Mouse (Mus musculus) Patski (cell line): ENCODE measurements around the gene Nrp2. TPM values are rescaled to one million over a fixed set of nuclear protein-coding genes. Genes with fewer than 3 reads are reported as not detected.
A peak's percentile ranks its signal among the peaks of the same experiment; 100 is the strongest.

Experiments
- ATAC-seq: fragments of 100-300 bp; one replicate; pipeline ENCODE4 v1.8.0; 2021
- CTCF ChIA-PET: fragments of 350-600 bp; sonication (Branson Sonifier 250); formaldehyde crosslinking; loops from one replicate; lab custom pipeline; 2022; ENCODE audit warnings: inconsistent platforms; lab: Charles Lee
- POLR2A ChIA-PET: fragments of 350-600 bp; sonication (Branson Sonifier 250); formaldehyde crosslinking; loops from one replicate; lab custom pipeline; 2022; ENCODE audit warnings: antibody characterized with exemption, inconsistent platforms; lab: Charles Lee
- DNase-seq: peaks from one replicate; pipeline ENCODE4 v3.0.0-alpha.2; 2011; ENCODE audit warnings: low read depth, low spot score
- H3K27me3 ChIP-seq: fragments of 371-371 bp; one replicate; pipeline ENCODE4 v1.5.1; 2021
- CTCF ChIP-seq: fragments of 100-300 bp; IDR thresholded peaks from one replicate; pipeline ENCODE4 v1.5.1; 2021
- in situ Hi-C: fragments of 300-500 bp; cut with MboI; formaldehyde crosslinking; loops from 3 replicates; pipeline ENCODE4 v1.11.1; 2018; ENCODE audit warnings: low pct_unique_long_range_greater_than_20kb, mixed read lengths
- polyA plus RNA-seq: library from polyadenylated mRNA; unstranded; gene quantifications from one replicate; pipeline ENCODE4 v1.2.3, GENCODE M21; 2021

The Nrp2 gene
- polyA plus RNA-seq, 1 experiment from 2014 or later: 80.4 TPM

DNA sequence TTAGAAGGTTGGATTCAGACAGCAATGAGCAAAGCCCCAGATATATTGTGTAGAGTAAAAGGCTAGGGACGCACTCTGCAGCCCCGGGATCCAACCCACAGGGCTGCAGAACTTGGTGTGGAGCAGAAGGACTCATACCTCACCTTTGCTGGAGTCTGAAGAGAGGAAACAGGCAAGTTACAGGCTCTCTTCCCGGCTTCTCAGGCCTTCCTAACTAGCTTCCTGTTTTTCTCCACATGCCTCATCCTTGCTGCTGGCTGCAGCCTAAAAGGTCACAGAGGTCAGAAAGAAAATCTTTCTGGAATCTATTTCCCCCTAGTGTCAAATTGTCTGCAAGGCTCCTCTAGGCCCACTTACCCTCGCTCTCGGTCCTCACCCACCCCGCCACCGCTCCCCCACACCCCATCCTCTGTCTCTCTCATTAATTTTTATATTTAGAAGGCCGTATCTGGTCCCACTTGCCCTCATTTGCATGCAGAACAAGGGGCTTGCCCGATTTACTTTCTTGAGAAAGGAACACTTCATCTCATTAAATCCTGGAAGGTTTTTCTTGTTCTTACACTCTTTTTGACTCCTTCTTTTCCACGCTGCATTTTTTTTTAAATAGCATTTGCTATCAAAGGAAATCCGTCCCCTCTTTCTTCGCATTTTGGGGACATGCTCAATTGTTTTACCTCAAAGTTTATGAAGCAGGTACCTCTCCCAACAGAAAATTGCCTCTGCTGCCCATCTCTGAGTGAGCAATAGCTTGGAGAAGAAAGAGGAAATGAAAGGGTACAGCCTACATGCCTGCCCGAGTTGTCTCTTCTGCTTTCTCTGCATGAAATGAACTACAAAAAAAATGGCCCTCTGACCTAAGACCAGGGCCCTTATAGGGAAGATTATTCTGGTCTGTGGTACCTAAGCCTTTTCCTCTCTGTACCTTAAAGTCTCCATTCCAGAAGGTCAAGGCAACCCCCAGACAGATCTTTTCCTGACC, 17.9 kb downstream of the Nrp2 start:
- ChIA-PET POLR2A (interaction anchor here (1.4 to 1.8 kb wide), 2 partner anchors 9 to 14 kb away, joined by 3 to 7 read pairs; no protein-coding TSS in a partner anchor), CTCF (interaction anchor here (3.0 kb wide), 1 partner anchor 14 kb away, joined by 16 read pairs; no protein-coding TSS in a partner anchor)
- no peak for TF ChIP-seq CTCF
- no peaks in the 10 kb centered on the region for H3K27me3 ChIP-seq
- no peak for DNase-seq
- in situ Hi-C loops: loop anchor here (5.0 kb wide), 1 partner anchor 61 kb away; no protein-coding TSS in a partner anchor
- no peak for ATAC-seq

DNA sequence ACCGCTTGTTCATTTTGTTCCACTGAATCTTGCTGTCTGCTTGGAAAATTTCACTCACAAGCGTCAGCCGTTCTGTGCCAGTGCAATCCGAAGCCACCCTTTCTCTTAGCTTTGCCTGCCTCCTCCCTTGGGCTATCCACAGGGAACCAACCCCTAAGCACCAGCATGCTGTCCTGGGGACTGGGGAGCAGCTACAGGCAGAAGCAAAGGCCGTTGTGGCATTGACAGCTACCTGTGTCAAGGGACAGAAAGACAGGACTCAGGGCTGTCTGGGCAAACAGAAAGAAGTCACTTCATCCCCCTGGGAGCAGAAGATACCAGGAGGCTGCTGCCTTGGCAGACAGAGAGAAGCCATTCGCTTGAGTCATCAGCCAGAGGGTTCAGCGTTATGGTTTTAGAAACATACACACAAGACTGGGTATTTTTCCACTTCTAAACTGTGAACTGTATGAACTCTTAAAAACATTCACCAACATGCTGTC, 18.7 kb downstream of the Nrp2 start:
- DNase-seq (peak; percentile 87), ATAC-seq (peak; percentile 78)
- CTCF ChIA-PET: interaction anchor here (3.0 kb wide), 1 partner anchor 15 kb away, joined by 16 read pairs; no protein-coding TSS in a partner anchor
- in situ Hi-C loops: loop anchor here (5.0 kb wide), 1 partner anchor 61 kb away; no protein-coding TSS in a partner anchor
- no peaks in the 10 kb centered on the region for H3K27me3 ChIP-seq
- POLR2A ChIA-PET: interaction anchor here (1.8 kb wide), 1 partner anchor 15 kb away, joined by 7 read pairs; no protein-coding TSS in a partner anchor
- no peak for TF ChIP-seq CTCF

DNA sequence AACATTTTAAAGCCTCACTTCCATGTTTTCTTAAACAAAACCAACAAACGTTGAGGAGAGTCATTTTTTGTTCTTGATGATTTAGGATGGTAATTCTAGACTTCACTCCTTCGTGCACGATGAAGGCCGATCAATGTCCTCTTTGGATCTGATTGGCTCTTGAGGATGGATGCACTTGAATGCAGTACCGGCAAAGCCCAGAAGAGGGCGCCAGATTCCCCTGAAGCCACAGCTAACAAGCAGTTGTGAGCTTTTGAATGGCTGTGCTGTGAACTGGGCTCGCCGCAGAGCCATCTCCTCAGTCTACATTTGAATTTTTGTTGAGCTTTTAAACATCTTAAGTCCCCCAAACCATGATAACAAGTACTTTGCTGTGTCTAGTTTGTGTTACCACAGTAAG, 19.4 kb downstream of the Nrp2 start:
- in situ Hi-C loops: loop anchor here (5.0 kb wide), 1 partner anchor 60 kb away; no protein-coding TSS in a partner anchor
- ChIA-PET POLR2A (interaction anchor here (0.6 to 1.8 kb wide), 4 partner anchors 16 to 222 kb away, joined by 3 to 7 read pairs (median 3); no protein-coding TSS in a partner anchor), CTCF (interaction anchor here (0.7 to 1.3 kb wide), 6 partner anchors 9 to 64 kb away, joined by 3 to 5 read pairs (median 4); no protein-coding TSS in a partner anchor)
- peak; percentile 75 for TF ChIP-seq CTCF
- ATAC-seq (no peak), DNase-seq (no peak)
- H3K27me3 ChIP-seq: no peaks in the 10 kb centered on the region

DNA sequence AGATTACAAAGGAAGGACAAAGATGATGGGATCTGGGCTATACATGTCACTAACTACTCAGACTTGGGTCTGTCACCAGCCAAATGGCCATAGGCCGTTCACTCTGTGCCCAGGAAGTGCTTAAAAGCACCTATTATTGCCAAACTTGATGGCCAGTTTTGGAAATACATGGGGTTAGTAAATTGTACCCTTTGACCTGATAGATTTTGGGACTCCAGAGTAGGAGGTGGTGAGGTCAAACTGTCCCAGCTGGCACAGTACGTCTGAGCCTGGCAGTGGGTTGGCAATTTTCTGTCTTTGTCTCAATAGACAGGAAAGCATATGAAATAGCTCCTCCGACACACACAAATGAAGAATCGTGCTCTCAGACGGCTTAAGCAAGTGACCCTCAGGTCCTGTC, 20.8 kb downstream of the Nrp2 start:
- no peak for TF ChIP-seq CTCF
- no peaks in the 10 kb centered on the region for H3K27me3 ChIP-seq
- ChIA-PET POLR2A (interaction anchor here (0.7 kb wide), 1 partner anchor 1116 kb away, joined by 4 read pairs; no protein-coding TSS in a partner anchor), CTCF (no interaction called here)
- in situ Hi-C loops: loop anchor here (5.0 kb wide), 1 partner anchor 58 kb away; no protein-coding TSS in a partner anchor
- ATAC-seq: no peak
- no peak for DNase-seq

DNA sequence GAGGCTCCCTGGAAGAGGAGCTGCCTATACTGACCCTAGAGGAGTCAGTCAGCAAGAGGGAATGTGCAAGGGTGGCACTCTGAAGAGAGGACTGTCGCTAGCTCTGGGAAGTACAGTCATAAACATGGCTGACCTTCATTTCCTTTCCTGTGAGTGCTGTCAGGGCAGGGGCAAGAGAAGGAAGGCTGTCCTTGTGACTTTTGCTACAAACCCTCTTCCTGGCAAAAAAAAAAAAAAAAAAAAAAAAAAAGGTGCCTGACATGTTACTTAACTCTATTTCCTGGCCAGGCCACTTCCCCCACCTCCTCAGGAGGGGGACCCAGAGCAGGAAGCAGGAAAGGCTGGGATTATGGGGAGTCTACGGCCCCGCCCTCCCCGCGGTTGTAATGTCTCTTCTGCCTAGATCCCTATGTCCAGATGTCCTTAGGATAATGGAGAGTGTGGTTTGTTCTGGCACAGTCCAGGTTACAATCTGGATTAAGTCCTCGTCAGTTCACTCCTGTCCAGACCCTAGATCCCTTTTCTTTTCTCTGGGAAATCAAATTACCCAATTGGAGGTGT, 21.5 kb downstream of the Nrp2 start:
- in situ Hi-C loops: loop anchor here (5.0 kb wide), 1 partner anchor 58 kb away; no protein-coding TSS in a partner anchor
- TF ChIP-seq CTCF: no peak
- DNase-seq (no peak), ATAC-seq (no peak)
- no peaks in the 10 kb centered on the region for H3K27me3 ChIP-seq
- ChIA-PET CTCF (interaction anchor here (2.3 kb wide), 1 partner anchor 18 kb away, joined by 7 read pairs; no protein-coding TSS in a partner anchor), POLR2A (interaction anchor here (0.7 kb wide), 1 partner anchor 1117 kb away, joined by 4 read pairs; no protein-coding TSS in a partner anchor)

DNA sequence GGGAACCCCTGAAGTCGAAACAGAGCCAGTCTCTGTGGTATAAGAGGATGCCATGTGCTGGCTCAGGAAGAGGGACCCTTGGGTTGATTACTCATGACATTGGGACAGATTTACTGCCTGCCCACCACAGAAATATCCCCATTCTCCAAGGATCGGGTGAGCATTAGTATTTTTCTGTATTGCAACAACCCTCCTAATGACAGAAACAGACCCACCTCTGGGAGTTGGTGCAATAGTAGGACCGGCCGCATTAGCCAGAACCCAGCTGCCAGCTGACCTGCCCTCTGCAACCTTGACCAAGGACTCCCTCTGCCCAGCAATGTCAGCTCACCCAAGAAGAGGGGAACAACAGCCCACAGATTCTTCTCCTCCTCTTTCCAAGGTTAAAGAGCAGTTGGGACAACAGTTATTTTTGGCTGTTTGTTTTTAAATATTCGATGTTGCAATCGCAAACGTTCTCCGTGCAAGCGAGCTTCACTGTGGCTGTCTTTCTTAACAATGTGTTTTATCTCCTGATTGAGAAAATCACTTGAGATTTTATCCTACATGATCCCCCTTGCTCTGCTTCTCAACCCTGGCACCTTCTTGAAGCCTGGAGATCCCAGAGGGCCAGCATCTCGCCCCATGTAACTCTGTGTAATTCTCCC, 22.1 kb downstream of the Nrp2 start:
- TF ChIP-seq CTCF: no peak
- ATAC-seq (no peak), DNase-seq (no peak)
- ChIA-PET POLR2A (no interaction called here), CTCF (interaction anchor here (1.6 to 2.3 kb wide), 2 partner anchors 17 to 18 kb away, joined by 3 to 7 read pairs; no protein-coding TSS in a partner anchor)
- in situ Hi-C loops: no loop called here
- no peaks in the 10 kb centered on the region for H3K27me3 ChIP-seq

DNA sequence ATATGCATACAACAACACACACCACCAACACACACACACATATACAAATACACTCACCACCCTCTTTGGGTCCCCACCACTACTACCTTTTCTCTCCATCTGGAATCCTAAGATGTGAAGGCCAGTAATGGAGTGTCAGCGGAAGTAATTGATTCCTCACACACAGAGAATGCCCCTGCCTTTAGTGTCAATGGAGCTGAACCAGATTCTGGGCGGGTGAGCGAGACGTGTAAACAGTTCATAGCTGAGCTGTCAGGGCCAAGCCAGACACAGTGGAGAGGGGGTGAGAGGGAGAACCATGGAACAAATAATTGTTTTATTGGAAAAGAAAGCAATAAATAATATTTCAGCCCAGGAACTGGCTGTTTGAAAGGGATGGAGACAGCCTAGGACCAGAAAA, 24.1 kb downstream of the Nrp2 start:
- ATAC-seq (no peak), DNase-seq (no peak)
- no peak for TF ChIP-seq CTCF
- in situ Hi-C loops: no loop called here
- POLR2A ChIA-PET: no interaction called here
- no peaks in the 10 kb centered on the region for H3K27me3 ChIP-seq
- CTCF ChIA-PET: interaction anchor here (2.3 kb wide), 1 partner anchor 20 kb away, joined by 7 read pairs; no protein-coding TSS in a partner anchor

DNA sequence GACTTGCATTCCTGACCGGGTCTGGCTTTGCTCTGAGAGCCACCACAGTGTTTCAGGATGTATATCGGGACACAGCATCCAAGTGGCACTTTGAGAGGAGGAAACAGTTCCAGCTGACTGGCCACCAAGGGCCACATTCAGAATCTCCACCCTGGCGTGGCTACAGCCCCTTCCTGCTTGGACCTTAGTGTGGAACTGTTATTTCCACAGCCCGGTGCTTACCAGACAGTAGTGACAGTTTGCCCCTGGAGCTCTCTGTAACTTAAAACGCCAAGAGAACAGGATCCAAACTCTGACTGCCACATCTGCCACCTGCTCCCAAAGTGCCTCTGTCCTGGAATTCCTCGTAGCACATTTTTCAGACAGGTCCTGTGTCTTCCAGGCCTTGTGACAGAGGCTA, 25.3 kb downstream of the Nrp2 start:
- TF ChIP-seq CTCF: no peak
- CTCF ChIA-PET: no interaction called here
- in situ Hi-C loops: no loop called here
- POLR2A ChIA-PET: no interaction called here
- no peak for ATAC-seq
- no peaks in the 10 kb centered on the region for H3K27me3 ChIP-seq
- no peak for DNase-seq

DNA sequence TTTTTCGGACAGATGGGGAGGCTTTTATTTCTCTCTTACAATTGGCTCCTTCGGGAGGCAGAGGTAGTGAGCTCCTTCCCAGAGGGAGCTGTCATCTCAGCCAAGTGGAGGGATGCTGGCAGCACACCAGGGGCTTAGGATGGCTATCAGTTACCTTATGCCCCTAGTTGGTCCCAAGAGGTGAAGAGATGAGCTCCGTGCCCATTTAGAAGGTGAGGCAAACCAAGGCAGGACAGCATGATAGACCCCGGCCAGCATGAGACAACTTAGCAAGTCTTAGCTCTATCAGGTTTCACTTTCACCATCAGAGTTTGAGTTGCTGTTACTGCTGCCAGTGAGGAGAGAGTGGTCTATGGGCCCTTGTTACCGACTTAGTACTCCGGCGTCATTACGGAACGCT, 25.8 kb downstream of the Nrp2 start:
- no peak for DNase-seq
- ATAC-seq: no peak
- no peak for TF ChIP-seq CTCF
- no peaks in the 10 kb centered on the region for H3K27me3 ChIP-seq
- in situ Hi-C loops: no loop called here
- POLR2A ChIA-PET: interaction anchor here (0.6 to 0.7 kb wide), 2 partner anchors 65 to 283 kb away, joined by 3 to 7 read pairs; no protein-coding TSS in a partner anchor
- CTCF ChIA-PET: no interaction called here
